ENCODE assay signal across 12 mouse cellular contexts in the genomic region with DNA sequence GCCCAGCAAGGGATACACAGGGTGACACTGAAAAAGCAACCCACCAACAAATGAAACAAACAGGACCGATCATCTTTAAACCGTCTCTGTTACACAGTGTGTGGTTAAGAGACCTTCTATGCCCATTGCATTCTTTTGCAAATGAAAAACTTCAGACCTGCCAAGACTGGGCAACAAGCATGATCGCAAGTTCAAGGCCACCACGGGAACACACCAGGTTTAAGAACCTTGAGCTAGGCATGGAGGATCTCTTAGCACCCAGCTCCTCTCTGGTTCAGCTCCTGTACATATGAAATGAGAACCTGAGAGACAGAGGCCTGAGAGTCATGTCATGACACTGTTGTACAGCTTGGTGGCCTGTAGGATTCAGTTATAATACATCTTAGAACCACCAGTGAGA.
"Had no signal": no experiment of that assay in that cellular context is flagged by ENCODE, and none has a peak within 500 bp of the region (broad histone marks: within the 10 kb centered on the region; RNA-seq: fewer than 3 reads in every experiment).

No protein-coding gene starts in this region.

- DNase-seq: retina, postnatal 1 day; right cerebral cortex, adult 18-20 months; right cerebral cortex, postnatal 14 days; right cerebral cortex, postnatal 25 days; right cerebral cortex, postnatal 4 days; spleen, adult 18-20 months; thymus, adult 18-20 months; thymus, adult 2 months; thymus, postnatal 14 days; thymus, postnatal 25 days; thymus, postnatal 36 days; thymus, postnatal 4 days had no signal
